Mouse (Mus musculus) gastrocnemius, postnatal 25 days (tissue): ENCODE data around the gene Adm2. TPM values are rescaled to one million over a fixed set of nuclear protein-coding genes. Genes with fewer than 3 reads are reported as not detected.

Experiments
- DNase-seq: peaks from one replicate; pipeline ENCODE4 v3.0.0; 2022
- total RNA-seq, 2 experiments: library from RNA; stranded (reverse); gene quantifications; 1 replicate in 1 of 2; 2 replicates in 1 of 2; pipeline ENCODE4 v1.2.3; 2021

Adm2 gene
- total RNA-seq, 2 experiments from 2014 or later: not detected

GRCm38 (mm10) chr15:89313359-89313758 lies 9.2 kb upstream of the Adm2 start:
- no peak for DNase-seq

- DNase-seq: no peak
Measured at GRCm38 (mm10) chr15:89314107-89314506, 8.4 kb upstream of the Adm2 start.

- no peak for DNase-seq
Measured at GRCm38 (mm10) chr15:89314511-89315189, 7.9 kb upstream of the Adm2 start.

GRCm38 (mm10) chr15:89315190-89315731 lies 7.3 kb upstream of the Adm2 start, which contains the start of gene Sbf1:
Gene Sbf1, minus strand, starts transcription at chr15:89315311.
- DNase-seq: peak; percentile 99

- DNase-seq: no peak
Measured at GRCm38 (mm10) chr15:89316146-89316545, 6.4 kb upstream of the Adm2 start.

GRCm38 (mm10) chr15:89321264-89321663 lies 1.3 kb upstream of the Adm2 start:
- no peak for DNase-seq

- no peak for DNase-seq
Measured at GRCm38 (mm10) chr15:89323656-89324055, 1.1 kb downstream of the Adm2 start.

GRCm38 (mm10) chr15:89326441-89326840 lies 3.9 kb downstream of the Adm2 start:
- DNase-seq: no peak

GRCm38 (mm10) chr15:89334271-89334670 lies 11.8 kb downstream of the Adm2 start, which contains the start of gene Miox:
Gene Miox, plus strand, starts transcription at chr15:89334398.
- no peak for DNase-seq

GRCm38 (mm10) chr15:89334774-89335537 lies 12.4 kb downstream of the Adm2 start:
- DNase-seq: no peak

- DNase-seq: no peak
Measured at GRCm38 (mm10) chr15:89336422-89336821, 13.9 kb downstream of the Adm2 start.

GRCm38 (mm10) chr15:89339696-89340095 lies 17.2 kb downstream of the Adm2 start:
- DNase-seq: no peak

- no peak for DNase-seq
Measured at GRCm38 (mm10) chr15:89340136-89340535, 17.6 kb downstream of the Adm2 start.

GRCm38 (mm10) chr15:89341678-89342077 lies 19.2 kb downstream of the Adm2 start:
- no peak for DNase-seq

GRCm38 (mm10) chr15:89343325-89343724 lies 20.8 kb downstream of the Adm2 start:
- no peak for DNase-seq

- no peak for DNase-seq
Measured at GRCm38 (mm10) chr15:89350447-89350846, 27.9 kb downstream of the Adm2 start.

- no peak for DNase-seq
Measured at GRCm38 (mm10) chr15:89351302-89351701, 28.8 kb downstream of the Adm2 start.

GRCm38 (mm10) chr15:89352054-89352453 lies 29.5 kb downstream of the Adm2 start:
- no peak for DNase-seq

GRCm38 (mm10) chr15:89352795-89353194 lies 30.3 kb downstream of the Adm2 start:
- DNase-seq: no peak

- no peak for DNase-seq
Measured at GRCm38 (mm10) chr15:89353837-89354236, 31.3 kb downstream of the Adm2 start.

- DNase-seq: no peak
Measured at GRCm38 (mm10) chr15:89354455-89354854, 31.9 kb downstream of the Adm2 start.

GRCm38 (mm10) chr15:89355241-89356187 lies 33.0 kb downstream of the Adm2 start, which contains the start of the genes Lmf2 and Ncaph2:
Gene Lmf2, minus strand, starts transcription at chr15:89355659.
Gene Ncaph2, plus strand, starts transcription at chr15:89355719.
- peak; percentile 92 for DNase-seq
